Mouse (Mus musculus): ENCODE data around the gene Bag6.

Gene Bag6

GRCm38 (mm10) chr17:35146139-35146538 is 11.2 kb downstream of the Bag6 start:
- DNase-seq (ENCODE audit: low read depth, low spot score) = no peak

DNA sequence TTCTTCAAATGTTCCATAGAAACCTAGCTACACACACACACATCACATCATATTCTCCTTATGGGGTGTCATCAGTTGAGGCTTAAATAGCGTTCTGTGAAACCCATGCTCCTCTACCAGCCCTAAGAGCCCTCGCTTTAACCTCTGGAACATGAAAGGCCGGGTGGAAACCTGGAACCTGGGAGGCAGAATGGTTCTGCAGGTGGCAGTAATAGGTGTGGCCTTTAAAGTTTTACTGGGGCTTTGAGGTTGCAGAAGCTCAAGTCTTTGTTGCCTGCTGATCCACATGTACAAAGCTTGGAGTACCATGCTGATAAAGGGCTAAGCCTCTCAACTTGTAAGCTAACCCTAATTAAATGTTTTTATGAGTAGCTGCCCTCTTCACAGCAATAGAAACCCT is 12.4 kb downstream of the Bag6 start:
- no peak for DNase-seq (ENCODE audit: low read depth, low spot score)

DNA sequence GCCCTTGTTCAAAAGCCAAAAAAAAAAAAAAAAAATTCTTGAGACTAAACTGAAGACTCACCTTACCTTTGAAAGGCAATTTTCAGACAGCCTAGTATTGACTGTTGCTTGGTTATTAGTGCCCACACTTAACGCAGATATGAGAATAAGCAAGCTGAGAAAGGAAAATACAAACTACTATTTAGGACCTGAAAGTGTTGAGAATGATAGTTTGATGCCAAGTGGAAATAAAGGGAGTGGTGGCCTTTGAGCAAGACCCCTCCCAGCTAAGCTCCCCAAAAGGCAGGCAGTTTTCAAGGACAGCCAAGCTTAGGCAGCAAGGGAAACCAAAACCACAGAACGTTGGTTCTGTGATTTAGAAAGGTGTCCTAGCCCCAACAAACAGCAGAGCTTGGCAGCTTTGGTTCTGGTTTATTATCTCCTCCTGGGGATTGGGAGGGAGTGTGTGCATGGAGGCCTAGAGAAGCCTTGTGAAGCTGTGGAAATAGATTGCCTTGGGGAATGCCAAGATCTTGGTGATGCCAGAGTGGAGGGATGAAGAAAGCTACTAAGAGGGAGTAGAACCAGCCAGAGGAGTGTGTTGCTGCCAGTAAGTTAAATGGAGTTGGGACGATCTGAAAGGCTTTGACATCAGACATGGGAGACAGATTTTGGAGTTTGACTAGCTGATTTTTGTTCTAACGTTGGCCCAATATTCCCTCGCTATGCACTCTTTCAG is 13.1 kb downstream of the Bag6 start:
- no peak for DNase-seq (ENCODE audit: low read depth, low spot score)

DNA sequence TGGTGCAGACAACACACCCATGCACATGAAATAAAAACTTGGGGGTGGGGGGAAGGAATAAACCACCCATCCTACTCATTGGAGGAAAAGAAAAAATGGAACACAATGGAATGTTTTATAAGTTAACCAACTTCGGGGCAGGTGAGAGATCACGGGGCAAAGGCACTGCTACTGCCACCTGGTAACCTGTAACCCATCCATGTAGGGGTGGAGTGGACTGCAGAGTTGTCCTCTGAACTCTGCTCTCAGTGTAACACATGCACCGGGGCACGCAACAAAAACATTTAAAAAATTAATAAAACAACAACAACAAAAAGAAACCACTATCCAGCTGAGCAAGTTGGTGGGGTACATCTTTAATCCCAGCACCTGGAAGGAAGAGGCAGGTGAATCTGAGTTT is 17.1 kb downstream of the Bag6 start:
- DNase-seq (ENCODE audit: low read depth, low spot score) = no peak

GRCm38 (mm10) chr17:35153077-35153476 is 18.1 kb downstream of the Bag6 start:
- no peak for DNase-seq (ENCODE audit: low read depth, low spot score)

- DNase-seq (ENCODE audit: low read depth, low spot score) = no peak
Observed at GRCm38 (mm10) chr17:35153931-35154330, 19.0 kb downstream of the Bag6 start.

- DNase-seq (ENCODE audit: low read depth, low spot score) = no peak
Observed at GRCm38 (mm10) chr17:35154616-35155015, 19.6 kb downstream of the Bag6 start.

DNA sequence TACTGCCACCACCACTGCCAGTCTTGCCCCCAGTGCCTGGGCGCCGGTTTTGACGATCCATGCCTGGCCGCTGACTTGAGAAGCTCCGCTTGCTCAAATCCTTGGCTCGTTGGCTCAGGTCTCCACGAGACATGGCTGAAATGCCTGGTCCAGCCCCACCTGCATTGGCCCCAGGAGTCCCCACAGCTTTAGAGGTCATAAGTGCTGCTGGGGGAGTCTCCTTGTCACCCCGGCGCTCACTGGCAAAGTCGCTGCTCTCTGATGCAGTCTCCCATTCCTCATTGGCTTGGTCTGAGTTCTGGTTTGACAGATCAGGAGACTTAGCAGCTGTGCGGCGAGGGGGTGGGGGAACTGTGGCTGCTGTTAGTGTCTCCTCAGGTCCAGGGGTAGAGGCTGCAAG is 20.5 kb downstream of the Bag6 start:
- DNase-seq (ENCODE audit: low read depth, low spot score) = no peak

- DNase-seq (ENCODE audit: low read depth, low spot score) = no peak
Observed at GRCm38 (mm10) chr17:35156461-35157200, 21.7 kb downstream of the Bag6 start.

DNA sequence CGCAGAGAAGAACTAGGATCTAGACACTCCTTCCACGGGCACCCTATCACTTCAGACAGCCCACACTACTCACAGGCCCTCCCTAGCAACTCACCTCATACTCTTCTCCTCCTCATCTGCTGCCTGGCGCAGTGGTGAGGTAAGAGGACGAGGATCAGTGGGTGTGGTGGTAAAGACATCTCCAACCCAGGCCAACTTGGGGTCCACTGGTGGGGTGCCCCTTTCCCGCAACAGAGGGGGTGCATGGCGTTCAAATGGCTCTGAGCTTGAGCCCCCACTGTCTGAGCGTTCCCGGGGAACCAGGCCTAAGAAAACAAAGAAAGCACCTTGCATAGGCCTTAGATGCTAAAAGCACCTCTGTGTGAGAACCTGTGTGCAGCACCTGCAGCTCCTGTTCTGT is 22.3 kb downstream of the Bag6 start:
- no peak for DNase-seq (ENCODE audit: low read depth, low spot score)

- no peak for DNase-seq (ENCODE audit: low read depth, low spot score)
Observed at GRCm38 (mm10) chr17:35157661-35158175, 22.7 kb downstream of the Bag6 start.

- DNase-seq (ENCODE audit: low read depth, low spot score) = no peak
Observed at GRCm38 (mm10) chr17:35158850-35159593, 24.0 kb downstream of the Bag6 start.

GRCm38 (mm10) chr17:35159638-35160037 is 24.7 kb downstream of the Bag6 start:
- DNase-seq (ENCODE audit: low read depth, low spot score) = no peak

DNA sequence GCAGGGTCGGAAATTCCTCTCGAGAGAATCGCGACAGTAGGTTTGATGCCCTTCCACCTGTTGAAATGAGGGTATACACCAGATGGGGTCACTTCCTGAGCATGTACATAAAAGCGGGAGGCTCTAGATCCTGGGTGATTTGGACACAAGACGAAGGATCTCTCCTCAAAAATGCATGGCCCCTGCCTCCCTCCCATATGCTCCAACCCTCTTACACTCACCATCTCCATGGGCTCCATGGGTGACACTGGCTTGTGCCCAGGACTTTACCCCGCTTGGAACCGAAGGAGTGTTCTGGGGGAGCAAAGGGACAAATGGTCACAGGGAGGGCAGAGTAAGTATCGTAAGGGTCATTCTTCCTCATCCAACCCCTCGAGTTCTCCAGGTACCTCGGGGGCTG is 26.4 kb downstream of the Bag6 start:
- DNase-seq (ENCODE audit: low read depth, low spot score) = no peak

- DNase-seq (ENCODE audit: low read depth, low spot score) = no peak
Observed at GRCm38 (mm10) chr17:35162121-35162520, 27.1 kb downstream of the Bag6 start.

GRCm38 (mm10) chr17:35162730-35163129 is 27.8 kb downstream of the Bag6 start:
- no peak for DNase-seq (ENCODE audit: low read depth, low spot score)

GRCm38 (mm10) chr17:35163326-35164081 is 28.5 kb downstream of the Bag6 start:
- no peak for DNase-seq (ENCODE audit: low read depth, low spot score)

GRCm38 (mm10) chr17:35164218-35164567 is 29.2 kb downstream of the Bag6 start:
- DNase-seq (ENCODE audit: low read depth, low spot score) = no peak

DNA sequence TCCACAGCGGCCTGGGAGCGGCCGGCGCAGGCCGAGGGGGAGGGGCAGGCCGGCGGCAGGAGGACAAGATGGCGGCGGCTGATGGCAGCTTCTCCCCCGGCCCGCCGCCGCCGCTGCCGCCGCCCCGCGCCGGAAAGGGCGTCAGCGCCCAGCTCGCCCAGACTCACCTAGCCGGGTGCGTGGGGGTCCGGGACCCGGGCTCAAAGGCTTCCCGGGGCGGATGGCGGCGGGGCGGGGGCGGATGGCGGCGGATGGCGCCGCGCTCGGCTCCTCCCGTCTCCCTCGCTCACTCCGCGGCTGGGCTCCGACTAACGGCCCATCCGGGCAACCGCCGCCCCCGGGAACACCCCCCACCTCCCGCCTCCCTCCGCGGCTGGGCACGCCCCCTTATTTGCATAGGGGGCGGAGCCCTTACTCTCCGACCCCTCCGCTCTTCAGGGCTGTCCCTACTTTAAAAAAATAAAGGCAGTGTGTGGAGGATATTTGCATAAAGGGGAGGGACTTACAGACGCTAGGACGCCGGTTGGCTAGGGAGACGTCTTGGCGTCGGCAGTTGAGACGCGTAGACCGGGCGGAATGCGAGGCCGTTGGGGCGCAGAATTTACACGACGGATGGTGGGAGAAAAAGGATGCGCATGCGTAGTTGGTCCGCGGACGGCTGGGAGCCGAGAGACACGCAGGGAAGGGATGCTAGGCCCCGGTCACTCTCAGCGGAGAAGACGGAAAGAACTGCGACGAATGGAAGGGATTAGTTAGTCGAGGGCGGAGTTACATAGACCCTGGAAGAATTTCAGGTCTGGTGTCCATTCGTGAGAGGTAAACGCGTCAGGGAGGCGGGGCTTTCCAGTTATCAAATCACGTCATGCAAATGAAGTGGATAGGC is 29.8 kb downstream of the Bag6 start, which contains the start of gene Prrc2a:
Gene Prrc2a (minus strand): TSS at position 330 of the 883 bp plus-strand sequence.
- DNase-seq (ENCODE audit: low read depth, low spot score) = peak; percentile 100

GRCm38 (mm10) chr17:35165451-35166155 is 30.6 kb downstream of the Bag6 start:
- DNase-seq (ENCODE audit: low read depth, low spot score) = no peak

Measured in mesoderm, embryonic 11.5 days (tissue).